Mouse (Mus musculus): ENCODE measurements around the gene Alg14. TPM values are rescaled to one million over a fixed set of nuclear protein-coding genes. Genes with fewer than 3 reads are reported as not detected.

Alg14 gene
- total and polyA plus RNA-seq, 3 experiments, result 6.0 to 10.2 (median 6.3) TPM

- H3K9ac ChIP-seq (ENCODE audit: insufficient read depth, low read depth), result no peak overlapping the region
- H3K79me2 ChIP-seq (replicated peaks; ENCODE audit: control insufficient read depth, extremely low read depth, insufficient read depth, poor library complexity, severe bottlenecking), result no peaks in the 10 kb centered on the region
- H3K9me3 ChIP-seq (replicated peaks; ENCODE audit: low read length), result no peaks in the 10 kb centered on the region
- no peak overlapping the region for H3K4me2 ChIP-seq (ENCODE audit: insufficient read depth, low read depth, poor library complexity, severe bottlenecking)
- no peaks in the 10 kb centered on the region for H3K27me3 ChIP-seq (replicated peaks)
- peaks cover 0 to 5% of the 10 kb centered on the region in 2 experiments; a peak in 1 of 4 replicates for H3K4me1 ChIP-seq (ENCODE audit: control insufficient read depth in 1 of 2, insufficient read depth in 2 of 2)
- dilution Hi-C loops (cut with MboI; ENCODE audit: extremely low pct_ligation_motif_present, extremely low pct_unique_long_range_greater_than_20kb, low sequenced_read_pairs), result no loop called here
- in situ Hi-C loops (cut with MboI; ENCODE audit: low pct_ligation_motif_present, low pct_unique_long_range_greater_than_20kb, low sequenced_read_pairs), result no loop called here
- no peak for DNase-seq (ENCODE audit: extremely low read depth)
- H3K36me3 ChIP-seq (replicated peaks in 1 of 2; ENCODE audit: control insufficient read depth in 1 of 2, insufficient read depth in 1 of 2, low read length in 1 of 2), result no peaks in the 10 kb centered on the region
- no peak overlapping the region for H3K4me3 ChIP-seq (replicated peaks in 1 of 3; ENCODE audit: low read depth in 2 of 3, low read length in 2 of 3, poor library complexity in 1 of 3)
- no peak for TF ChIP-seq NELFE (IDR thresholded peaks at IDR 0.05; ENCODE audit: low read depth, low read length)
- no peak for TF ChIP-seq CHD1 (IDR thresholded peaks at IDR 0.05; ENCODE audit: low read depth, low read length)
- TF ChIP-seq TBP (conservative IDR thresholded peaks at IDR 0.05; ENCODE audit: low read depth, low read length), result no peak
- no peak for TF ChIP-seq PAX5 (IDR thresholded peaks at IDR 0.05; ENCODE audit: low read length)
- TF ChIP-seq JUN (IDR thresholded peaks at IDR 0.05; ENCODE audit: insufficient read depth, low read depth, low read length), result no peak
- TF ChIP-seq ELF1 (IDR thresholded peaks at IDR 0.05; ENCODE audit: low read depth, low read length), result no peak
- no peak for TF ChIP-seq HCFC1 (IDR thresholded peaks at IDR 0.05; ENCODE audit: low read depth, low read length)
- TF ChIP-seq ZKSCAN1 (IDR thresholded peaks at IDR 0.05; ENCODE audit: borderline replicate concordance, low read depth, low read length), result no peak
- TF ChIP-seq EP300 (IDR thresholded peaks at IDR 0.05; ENCODE audit: low read length), result no peak
- no peak for TF ChIP-seq RCOR1 (conservative IDR thresholded peaks at IDR 0.05; ENCODE audit: low read depth, low read length)
- TF ChIP-seq POLR2A (IDR thresholded peaks at IDR 0.05; ENCODE audit: low read depth, low read length), result no peak
- no peak for TF ChIP-seq E2F4 (IDR thresholded peaks at IDR 0.05; ENCODE audit: insufficient replicate concordance, low read depth, low read length)
- no peak for TF ChIP-seq ZMIZ1 (IDR thresholded peaks at IDR 0.05; ENCODE audit: low read depth, low read length)
- TF ChIP-seq MYC (IDR thresholded peaks at IDR 0.05; ENCODE audit: low read depth, low read length), result no peak
- TF ChIP-seq MXI1 (IDR thresholded peaks at IDR 0.05; ENCODE audit: low read depth, low read length), result no peak
- TF ChIP-seq GABPA (IDR thresholded peaks at IDR 0.05; ENCODE audit: insufficient replicate concordance, low read depth, low read length), result no peak
- TF ChIP-seq KAT2A (IDR thresholded peaks at IDR 0.05; ENCODE audit: insufficient replicate concordance, low read length), result no peak
- TF ChIP-seq USF2 (conservative IDR thresholded peaks at IDR 0.05; ENCODE audit: low read depth, low read length), result no peak
- TF ChIP-seq BHLHE40 (IDR thresholded peaks at IDR 0.05; ENCODE audit: low read depth, low read length), result no peak
- no peak overlapping the region for H3K27ac ChIP-seq (ENCODE audit: insufficient read depth, low read depth)
Measured at GRCm38 (mm10) chr3:121389860-121390530, 98.4 kb downstream of the Alg14 start.

GRCm38 (mm10) chr3:121390724-121391123, 99.2 kb downstream of the Alg14 start:
- DNase-seq (ENCODE audit: extremely low read depth), result no peak
- Histone ChIP-seq H3K9ac (ENCODE audit: insufficient read depth, low read depth) (no peak overlapping the region), H3K9me3 (replicated peaks; ENCODE audit: low read length) (no peaks in the 10 kb centered on the region), H3K36me3 (replicated peaks in 1 of 2; ENCODE audit: control insufficient read depth in 1 of 2, insufficient read depth in 1 of 2, low read length in 1 of 2) (no peaks in the 10 kb centered on the region), H3K79me2 (replicated peaks; ENCODE audit: control insufficient read depth, extremely low read depth, insufficient read depth, poor library complexity, severe bottlenecking) (no peaks in the 10 kb centered on the region), H3K27ac (ENCODE audit: insufficient read depth, low read depth) (no peak overlapping the region), H3K4me1 (ENCODE audit: control insufficient read depth in 1 of 2, insufficient read depth in 2 of 2) (peaks cover 0 to 5% of the 10 kb centered on the region in 2 experiments; a peak in 1 of 4 replicates), H3K27me3 (replicated peaks) (no peaks in the 10 kb centered on the region), H3K4me2 (ENCODE audit: insufficient read depth, low read depth, poor library complexity, severe bottlenecking) (no peak overlapping the region), H3K4me3 (replicated peaks in 1 of 3; ENCODE audit: low read depth in 2 of 3, low read length in 2 of 3, poor library complexity in 1 of 3) (no peak overlapping the region)
- in situ Hi-C loops (cut with MboI; ENCODE audit: low pct_ligation_motif_present, low pct_unique_long_range_greater_than_20kb, low sequenced_read_pairs) (no loop called here), dilution Hi-C loops (cut with MboI; ENCODE audit: extremely low pct_ligation_motif_present, extremely low pct_unique_long_range_greater_than_20kb, low sequenced_read_pairs) (no loop called here)
- no peak for TF ChIP-seq ZC3H11A (IDR thresholded peaks at IDR 0.05; ENCODE audit: low read depth, low read length)
- no peak for TF ChIP-seq MAZ (IDR thresholded peaks at IDR 0.05; ENCODE audit: low read depth, low read length)
- no peak for TF ChIP-seq TBP (conservative IDR thresholded peaks at IDR 0.05; ENCODE audit: low read depth, low read length)
- TF ChIP-seq BHLHE40 (IDR thresholded peaks at IDR 0.05; ENCODE audit: low read depth, low read length), result no peak
- TF ChIP-seq UBTF (IDR thresholded peaks at IDR 0.05; ENCODE audit: low read depth, low read length), result no peak
- TF ChIP-seq NELFE (IDR thresholded peaks at IDR 0.05; ENCODE audit: low read depth, low read length), result no peak
